Mouse (Mus musculus): ENCODE measurements around the gene Tsga10ip.

Tsga10ip gene

GRCm38 (mm10) chr19:5428083-5428482 is 25.8 kb upstream of the Tsga10ip start:
- DNase-seq (ENCODE audit: low read depth, low spot score), result peak; percentile 68
- Histone ChIP-seq H3K27me3 (ENCODE audit: control insufficient read depth, insufficient read depth, low read length, poor library complexity, severe bottlenecking) (no peaks in the 10 kb centered on the region), H3K36me3 (ENCODE audit: control insufficient read depth, insufficient read depth, low read length, poor library complexity, severe bottlenecking) (no peaks in the 10 kb centered on the region; the same call in 1 of the 2 replicates)

DNA sequence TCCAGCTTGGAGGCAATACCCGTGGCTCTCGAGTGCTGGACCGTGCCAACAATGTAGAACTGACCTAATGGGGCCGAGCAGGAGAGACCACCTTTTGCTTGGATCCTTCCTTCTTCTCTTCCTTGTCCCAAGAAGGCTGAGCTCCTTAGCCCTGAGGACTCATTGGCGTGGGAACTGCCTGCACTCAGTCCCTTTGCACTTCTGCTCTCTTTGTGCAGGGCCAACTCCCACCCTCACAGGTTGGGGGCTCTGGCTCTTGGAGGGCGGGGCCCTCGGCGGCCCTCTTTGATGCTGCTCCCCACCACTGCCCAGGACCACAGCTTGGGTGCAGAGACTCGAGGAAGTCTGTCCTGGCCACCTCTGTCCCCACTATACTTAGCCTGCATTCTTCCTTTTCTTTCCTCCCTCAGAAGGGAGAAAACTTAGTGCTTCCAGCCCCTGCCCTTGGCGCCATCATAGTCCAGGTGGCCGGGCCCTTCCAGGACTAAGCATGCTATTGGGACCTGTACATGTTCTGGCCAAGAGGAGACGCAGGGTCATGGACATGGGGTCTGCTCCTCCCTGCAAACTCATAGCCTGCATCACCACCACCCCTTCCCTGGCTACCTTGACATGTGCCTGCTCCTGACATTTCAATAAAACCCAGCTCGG is 24.4 kb upstream of the Tsga10ip start:
- Histone ChIP-seq H3K36me3 (ENCODE audit: control insufficient read depth, insufficient read depth, low read length, poor library complexity, severe bottlenecking) (peaks cover 3% of the 10 kb centered on the region), H3K27me3 (ENCODE audit: control insufficient read depth, insufficient read depth, low read length, poor library complexity, severe bottlenecking) (no peaks in the 10 kb centered on the region)
- no peak for DNase-seq (ENCODE audit: low read depth, low spot score)

GRCm38 (mm10) chr19:5425906-5426565 is 23.7 kb upstream of the Tsga10ip start:
- no peak for DNase-seq (ENCODE audit: low read depth, low spot score)
- H3K27me3 ChIP-seq (ENCODE audit: control insufficient read depth, insufficient read depth, low read length, poor library complexity, severe bottlenecking), result no peaks in the 10 kb centered on the region
- H3K36me3 ChIP-seq (ENCODE audit: control insufficient read depth, insufficient read depth, low read length, poor library complexity, severe bottlenecking), result peaks cover 3% of the 10 kb centered on the region

DNA sequence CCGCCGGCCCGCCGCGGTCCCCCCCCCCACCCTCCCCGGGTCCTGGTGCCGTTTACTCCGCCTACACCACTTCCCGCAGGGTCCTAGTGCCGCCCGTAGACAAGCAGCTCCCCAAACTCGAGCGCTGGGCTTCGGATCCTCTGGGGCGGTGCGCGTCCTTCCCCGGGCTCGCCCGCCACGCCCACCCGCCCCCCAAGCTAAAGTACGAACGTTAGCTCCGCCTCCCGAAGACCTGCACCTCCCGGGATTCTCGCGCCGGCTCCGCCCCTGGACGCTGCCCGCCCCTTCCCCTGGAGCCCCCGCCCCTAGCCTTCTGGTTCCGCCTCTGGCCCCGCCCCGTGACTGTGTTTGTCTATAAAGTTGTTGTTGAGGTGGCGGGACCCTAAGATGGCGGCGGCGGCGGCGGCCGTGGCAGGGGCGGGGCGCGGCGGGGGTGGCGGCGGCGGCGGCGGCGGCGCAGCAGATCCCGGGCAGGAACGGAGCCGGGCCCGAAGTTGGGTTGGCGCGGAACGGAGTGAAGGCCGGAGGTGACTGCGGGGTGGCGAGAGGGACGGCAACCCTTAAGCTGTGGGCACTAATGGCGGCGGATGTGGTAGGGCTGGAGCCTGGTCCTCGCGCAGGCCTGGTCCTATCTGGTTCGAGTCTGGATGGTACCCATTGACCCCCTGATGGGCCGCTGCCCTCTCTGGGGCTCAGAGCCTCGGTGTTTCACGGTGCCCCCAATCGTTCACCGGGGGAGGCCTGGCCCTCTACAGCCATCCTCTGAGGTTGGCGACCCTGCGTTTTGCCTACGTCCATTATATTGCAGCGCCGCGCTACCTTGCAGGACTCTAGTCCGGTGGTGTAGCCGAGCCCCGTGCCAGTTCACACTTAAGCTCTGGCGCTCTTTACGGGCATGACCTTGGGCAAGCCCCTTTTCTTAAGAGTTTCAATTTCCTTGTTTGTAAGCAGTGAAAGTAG is 22.7 kb upstream of the Tsga10ip start, which contains the start of the genes Drap1 and AI837181:
TSS of gene Drap1 (minus strand) at position 198 of the 960 bp plus-strand sequence.
TSS of gene AI837181 (plus strand) at position 363 of the 960 bp plus-strand sequence.
- Histone ChIP-seq H3K27me3 (ENCODE audit: control insufficient read depth, insufficient read depth, low read length, poor library complexity, severe bottlenecking) (no peaks in the 10 kb centered on the region), H3K36me3 (ENCODE audit: control insufficient read depth, insufficient read depth, low read length, poor library complexity, severe bottlenecking) (peaks cover 3% of the 10 kb centered on the region)
- peak; percentile 96 for DNase-seq (ENCODE audit: low read depth, low spot score)

- peaks cover 3% of the 10 kb centered on the region for H3K36me3 ChIP-seq (ENCODE audit: control insufficient read depth, insufficient read depth, low read length, poor library complexity, severe bottlenecking)
- DNase-seq (ENCODE audit: low read depth, low spot score), result no peak
- H3K27me3 ChIP-seq (ENCODE audit: control insufficient read depth, insufficient read depth, low read length, poor library complexity, severe bottlenecking), result no peaks in the 10 kb centered on the region
These were observed 21.9 kb upstream of the Tsga10ip start for GRCm38 (mm10) chr19:5424092-5424781.

DNA sequence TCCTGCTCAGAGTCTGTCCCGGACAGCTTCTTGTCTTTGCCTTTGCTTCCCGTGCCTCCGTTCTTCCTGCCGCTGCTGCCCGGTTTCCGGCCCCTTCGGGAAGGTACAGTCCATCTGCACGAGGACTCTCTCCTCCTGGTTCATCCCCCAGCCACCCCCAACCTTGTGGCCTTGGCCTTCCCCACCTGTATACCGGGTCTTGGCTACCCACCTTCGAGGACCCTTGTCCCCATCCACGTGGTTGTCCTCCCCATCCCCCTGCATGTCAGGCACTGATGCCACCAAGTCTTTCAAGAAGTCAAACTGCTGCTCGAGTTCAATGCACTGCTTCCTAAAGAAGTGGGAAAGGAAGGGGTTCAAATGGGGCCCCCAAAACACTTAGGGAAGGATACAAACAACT is 21.2 kb upstream of the Tsga10ip start:
- peaks cover 3% of the 10 kb centered on the region for H3K36me3 ChIP-seq (ENCODE audit: control insufficient read depth, insufficient read depth, low read length, poor library complexity, severe bottlenecking)
- no peak for DNase-seq (ENCODE audit: low read depth, low spot score)
- no peaks in the 10 kb centered on the region for H3K27me3 ChIP-seq (ENCODE audit: control insufficient read depth, insufficient read depth, low read length, poor library complexity, severe bottlenecking)

- no peak for DNase-seq (ENCODE audit: low read depth, low spot score)
- H3K36me3 ChIP-seq (ENCODE audit: control insufficient read depth, insufficient read depth, low read length, poor library complexity, severe bottlenecking), result peaks cover 6% of the 10 kb centered on the region
- H3K27me3 ChIP-seq (ENCODE audit: control insufficient read depth, insufficient read depth, low read length, poor library complexity, severe bottlenecking), result no peaks in the 10 kb centered on the region
These were observed 20.6 kb upstream of the Tsga10ip start for GRCm38 (mm10) chr19:5422895-5423443.

- H3K36me3 ChIP-seq (ENCODE audit: control insufficient read depth, insufficient read depth, low read length, poor library complexity, severe bottlenecking), result peaks cover 6% of the 10 kb centered on the region
- no peaks in the 10 kb centered on the region for H3K27me3 ChIP-seq (ENCODE audit: control insufficient read depth, insufficient read depth, low read length, poor library complexity, severe bottlenecking)
- no peak for DNase-seq (ENCODE audit: low read depth, low spot score)
These were observed 19.9 kb upstream of the Tsga10ip start for GRCm38 (mm10) chr19:5422267-5422666.

GRCm38 (mm10) chr19:5421784-5422183 is 19.5 kb upstream of the Tsga10ip start:
- no peaks in the 10 kb centered on the region for H3K27me3 ChIP-seq (ENCODE audit: control insufficient read depth, insufficient read depth, low read length, poor library complexity, severe bottlenecking)
- no peak for DNase-seq (ENCODE audit: low read depth, low spot score)
- peaks cover 6% of the 10 kb centered on the region for H3K36me3 ChIP-seq (ENCODE audit: control insufficient read depth, insufficient read depth, low read length, poor library complexity, severe bottlenecking)

GRCm38 (mm10) chr19:5420579-5420978 is 18.3 kb upstream of the Tsga10ip start:
- DNase-seq (ENCODE audit: low read depth, low spot score), result no peak
- no peaks in the 10 kb centered on the region for H3K27me3 ChIP-seq (ENCODE audit: control insufficient read depth, insufficient read depth, low read length, poor library complexity, severe bottlenecking)
- H3K36me3 ChIP-seq (ENCODE audit: control insufficient read depth, insufficient read depth, low read length, poor library complexity, severe bottlenecking), result peaks cover 8% of the 10 kb centered on the region

DNA sequence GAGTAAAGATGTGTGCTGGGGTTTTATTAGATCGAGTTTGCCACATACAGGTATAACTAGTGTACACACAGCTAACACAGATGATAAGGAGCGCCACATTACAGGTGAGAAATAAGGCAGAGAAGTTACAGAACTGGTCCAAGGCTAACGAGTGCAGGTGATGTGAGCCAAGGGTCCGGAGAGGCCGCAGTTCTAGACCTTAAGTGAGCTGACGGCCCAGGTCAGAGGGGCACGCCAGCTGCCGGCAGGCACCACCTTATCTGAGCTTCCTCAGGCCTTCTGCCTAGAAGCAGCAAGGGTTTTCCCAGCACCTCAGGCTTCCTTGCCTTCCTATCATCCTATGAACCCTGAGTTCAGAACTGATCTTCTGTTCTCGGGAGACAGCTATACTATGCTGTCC is 17.3 kb upstream of the Tsga10ip start:
- Histone ChIP-seq H3K27me3 (ENCODE audit: control insufficient read depth, insufficient read depth, low read length, poor library complexity, severe bottlenecking) (no peaks in the 10 kb centered on the region), H3K36me3 (ENCODE audit: control insufficient read depth, insufficient read depth, low read length, poor library complexity, severe bottlenecking) (peaks cover 8% of the 10 kb centered on the region)
- no peak for DNase-seq (ENCODE audit: low read depth, low spot score)

GRCm38 (mm10) chr19:5418750-5419466 is 16.6 kb upstream of the Tsga10ip start:
- peaks cover 8% of the 10 kb centered on the region for H3K36me3 ChIP-seq (ENCODE audit: control insufficient read depth, insufficient read depth, low read length, poor library complexity, severe bottlenecking)
- H3K27me3 ChIP-seq (ENCODE audit: control insufficient read depth, insufficient read depth, low read length, poor library complexity, severe bottlenecking), result no peaks in the 10 kb centered on the region
- DNase-seq (ENCODE audit: low read depth, low spot score), result no peak

GRCm38 (mm10) chr19:5414534-5414957 is 12.2 kb upstream of the Tsga10ip start:
- Histone ChIP-seq H3K36me3 (ENCODE audit: control insufficient read depth, insufficient read depth, low read length, poor library complexity, severe bottlenecking) (peaks cover 5% of the 10 kb centered on the region; the same call in 1 of the 2 replicates), H3K27me3 (ENCODE audit: control insufficient read depth, insufficient read depth, low read length, poor library complexity, severe bottlenecking) (no peaks in the 10 kb centered on the region)
- no peak for DNase-seq (ENCODE audit: low read depth, low spot score)

All from splenic B cell, adult 2 months (primary cell).